14 mouse cellular contexts compared by ENCODE assay signal in the genomic region with DNA sequence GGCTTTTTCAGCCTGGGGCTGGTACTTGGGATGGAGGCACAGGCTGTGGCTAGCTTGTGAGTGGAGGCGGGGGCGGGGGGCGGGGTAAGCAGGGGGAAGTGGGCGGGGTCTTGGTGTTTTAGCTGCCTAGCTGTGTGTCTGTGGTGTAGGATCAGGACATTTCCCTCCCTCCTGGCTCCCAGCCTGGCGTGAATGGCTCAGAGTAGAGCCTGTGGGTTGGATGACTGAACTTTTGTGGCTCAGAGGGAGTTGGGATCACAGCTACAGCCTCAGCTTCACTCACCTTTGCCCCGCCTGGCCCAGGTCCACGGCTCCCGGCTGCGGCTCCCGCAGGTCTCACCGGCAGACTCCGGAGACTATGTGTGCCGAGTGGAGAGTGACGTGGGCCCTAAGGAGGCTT. TPM values are rescaled to one million over a fixed set of nuclear protein-coding genes. Genes with fewer than 3 reads are reported as not detected.
DNase-seq lines count a peak whose midpoint lies in the region; ATAC-seq and TF ChIP-seq lines count a peak whose summit lies in the region.
"Had no signal": no experiment of that assay in that cellular context is flagged by ENCODE, and none has a peak within 500 bp of the region (broad histone marks: within the 10 kb centered on the region; RNA-seq: fewer than 3 reads in every experiment).

No protein-coding gene starts in this region.

- H3K36me3 ChIP-seq in heart, embryonic 12.5 days = peaks cover 98% of the 10 kb centered on the region
- H3K36me3 ChIP-seq in ES-E14 (ENCODE audit: control insufficient read depth, insufficient read depth, low read length, poor library complexity, severe bottlenecking) = peaks cover 92% of the 10 kb centered on the region
- H3K36me3 ChIP-seq in embryonic facial prominence, embryonic 15.5 days = peaks cover 97% of the 10 kb centered on the region
- H3K36me3 ChIP-seq in forebrain, embryonic 13.5 days (ENCODE audit: poor library complexity, severe bottlenecking) = peaks cover 34% of the 10 kb centered on the region; the same call in 1 of the 2 replicates

- no peak overlapping the region for H3K4me3 ChIP-seq in heart, embryonic 12.5 days
- no peak overlapping the region for H3K4me3 ChIP-seq in ES-E14 (ENCODE audit: insufficient read depth in 1 of 2, low read depth in 1 of 2, low read length in 2 of 2, poor library complexity in 1 of 2, severe bottlenecking in 1 of 2)
- H3K4me3 ChIP-seq in embryonic facial prominence, embryonic 15.5 days (replicated peaks) = no peak overlapping the region
- no peak overlapping the region for H3K4me3 ChIP-seq in cerebellum, adult 2 months (replicated peaks; ENCODE audit: insufficient read depth, low read depth, low read length)
- H3K4me3 ChIP-seq in forebrain, embryonic 13.5 days = no peak overlapping the region

- no peak overlapping the region for H3K9ac ChIP-seq in heart, embryonic 12.5 days
- H3K9ac ChIP-seq in ES-E14 (ENCODE audit: insufficient read depth, low read depth, low read length, poor library complexity, severe bottlenecking) = no peak overlapping the region
- H3K9ac ChIP-seq in embryonic facial prominence, embryonic 15.5 days = no peak overlapping the region
- H3K9ac ChIP-seq in forebrain, embryonic 13.5 days = no peak overlapping the region
- H3K9ac ChIP-seq: forebrain, postnatal 0 days had no signal

- H3K4me1 ChIP-seq in heart, embryonic 12.5 days (replicated peaks) = no peaks in the 10 kb centered on the region
- peaks cover 2 to 4% of the 10 kb centered on the region in 2 experiments; a peak in 1 of 4 replicates for H3K4me1 ChIP-seq in ES-E14 (ENCODE audit: control insufficient read depth in 2 of 2, insufficient read depth in 2 of 2, low read length in 2 of 2, poor library complexity in 1 of 2)
- H3K4me1 ChIP-seq in embryonic facial prominence, embryonic 15.5 days = no peaks in the 10 kb centered on the region
- no peaks in the 10 kb centered on the region for H3K4me1 ChIP-seq in cerebellum, adult 2 months (ENCODE audit: control insufficient read depth, insufficient read depth, low read length)
- no peaks in the 10 kb centered on the region for H3K4me1 ChIP-seq in forebrain, embryonic 13.5 days

- no peak for ATAC-seq in heart, embryonic 12.5 days (ENCODE audit: insufficient number of reproducible peaks, low FRiP score)
- 0 out of 2 replicates have a peak, but pooled peaks have one; percentile 41 for ATAC-seq in embryonic facial prominence, embryonic 15.5 days (ENCODE audit: insufficient number of reproducible peaks, low FRiP score, low TSS enrichment, low read depth)
- ATAC-seq in forebrain, embryonic 13.5 days = no peak
- ATAC-seq: forebrain, postnatal 0 days; intestine, postnatal 0 days had no signal

- DNase-seq in heart, postnatal 14 days = peak; percentile 27 to 58
- DNase-seq in ES-E14 (ENCODE audit: low read depth, low spot score) = peak; percentile 27
- peak; percentile 86 to 93 for DNase-seq in kidney, postnatal 25 days
- DNase-seq in cerebellum, adult 2 months = no peak
- DNase-seq in layer of hippocampus, adult 11-12 months (ENCODE audit: low spot score) = no peak
- DNase-seq: forebrain, postnatal 0 days; left cerebral cortex, postnatal 4 days; right cerebral cortex, adult 18-20 months had no signal

- intact Hi-C loops in heart, postnatal 14 days (cut with DNase I) = loop anchor here (5.0 kb wide), 1 partner anchor 98 kb away; no protein-coding TSS in a partner anchor

- TF ChIP-seq CTCF in cerebellum, adult 2 months (IDR thresholded peaks at IDR 0.05; ENCODE audit: borderline replicate concordance, insufficient read depth, low read depth, low read length) = no peak

- no peaks in the 10 kb centered on the region for H3K9me3 ChIP-seq in heart, embryonic 12.5 days (replicated peaks)
- no peaks in the 10 kb centered on the region for H3K9me3 ChIP-seq in ES-E14 (ENCODE audit: control insufficient read depth, insufficient read depth, low read depth, low read length)
- no peaks in the 10 kb centered on the region for H3K9me3 ChIP-seq in embryonic facial prominence, embryonic 15.5 days (replicated peaks)
- no peaks in the 10 kb centered on the region for H3K9me3 ChIP-seq in forebrain, embryonic 13.5 days (replicated peaks)

- no peak for TF ChIP-seq POLR2A in cerebellum, adult 2 months (IDR thresholded peaks at IDR 0.05; ENCODE audit: borderline replicate concordance, insufficient read depth, low read length)

- H3K27me3 ChIP-seq in heart, embryonic 12.5 days (replicated peaks) = no peaks in the 10 kb centered on the region
- H3K27me3 ChIP-seq in embryonic facial prominence, embryonic 15.5 days = no peaks in the 10 kb centered on the region
- no peaks in the 10 kb centered on the region for H3K27me3 ChIP-seq in cerebellum, adult 2 months (ENCODE audit: control insufficient read depth, insufficient read depth, low read length)
- no peaks in the 10 kb centered on the region for H3K27me3 ChIP-seq in forebrain, embryonic 13.5 days

- no peak overlapping the region for H3K27ac ChIP-seq in heart, embryonic 12.5 days (ENCODE audit: poor library complexity, severe bottlenecking)
- H3K27ac ChIP-seq in ES-E14 (ENCODE audit: insufficient read depth, low read depth, low read length, poor library complexity, severe bottlenecking) = no peak overlapping the region
- no peak overlapping the region for H3K27ac ChIP-seq in embryonic facial prominence, embryonic 15.5 days (replicated peaks)
- no peak overlapping the region for H3K27ac ChIP-seq in cerebellum, adult 2 months (ENCODE audit: insufficient read depth, low read length)
- no peak overlapping the region for H3K27ac ChIP-seq in forebrain, embryonic 13.5 days

- no peak overlapping the region for H3K4me2 ChIP-seq in heart, embryonic 12.5 days
- H3K4me2 ChIP-seq in embryonic facial prominence, embryonic 15.5 days (replicated peaks) = no peak overlapping the region
- no peak overlapping the region for H3K4me2 ChIP-seq in forebrain, embryonic 13.5 days

- 70% methylated on average over 14 of the region's 14 CpGs for WGBS in heart, embryonic 12.5 days
- 71% methylated on average over 13 of the region's 14 CpGs for WGBS in embryonic facial prominence, embryonic 15.5 days
- 65% methylated on average over 14 of the region's 14 CpGs for WGBS in cerebellum, adult 2 months
- WGBS in forebrain, embryonic 13.5 days = 64% methylated on average over 14 of the region's 14 CpGs

- in situ Hi-C loops in ES-E14 (cut with MboI; ENCODE audit: low sequenced_read_pairs in 2 of 2, unreplicated experiment in 2 of 2) = no loop called here

TF ChIP-seq in ES-E14, 5 proteins besides CTCF, POLR2A, EP300 and RAD21:
- TF ChIP-seq HCFC1 (IDR thresholded peaks at IDR 0.05; ENCODE audit: borderline replicate concordance, insufficient read depth, low read length) (no peak), CHD2 (IDR thresholded peaks at IDR 0.05; ENCODE audit: low read depth, low read length) (no peak), MAFK (IDR thresholded peaks at IDR 0.05; ENCODE audit: insufficient read depth, low read depth, low read length) (no peak), ZC3H11A (IDR thresholded peaks at IDR 0.05; ENCODE audit: borderline replicate concordance, low read depth, low read length) (no peak), ZNF384 (IDR thresholded peaks at IDR 0.05; ENCODE audit: low read depth, low read length) (no peak)

RNA-seq across cellular contexts. Expression of a gene that starts 34.0 kb away (rescaled TPM):
- not detected for total RNA-seq in heart, postnatal 14 days (2021)
- polyA plus RNA-seq in heart, embryonic 12.5 days (2016; fragmentation: Nextera tagmentation; extraction: Ambion mirVana) = not detected in 2 replicates
- not detected in 2 replicates for total RNA-seq in ES-E14 (2012; rRNA removed)
- 0.75 and 1.1 TPM in 2 replicates for polyA plus RNA-seq in embryonic facial prominence, embryonic 15.5 days (2015; fragmentation: Nextera tagmentation; extraction: Ambion mirVana)
- not detected in 2 replicates for polyA plus RNA-seq in cerebellum, adult 2 months (2012; rRNA removed)
- not detected in 2 replicates for polyA plus RNA-seq in forebrain, embryonic 13.5 days (2015; fragmentation: Nextera tagmentation; extraction: Ambion mirVana)
- total RNA-seq: forebrain, postnatal 0 days; left cerebral cortex, postnatal 4 days; MEL had no signal
- polyA plus RNA-seq: forebrain, postnatal 0 days; heart, embryonic 14.5 days; intestine, postnatal 0 days had no signal

RNA-seq across cellular contexts. Expression of a gene that starts 53.2 kb away (rescaled TPM):
- 10 to 100 TPM; 36.7 to 40.1 TPM for total RNA-seq in heart, postnatal 14 days (2021)
- 44.2 and 45.8 TPM in 2 replicates for polyA plus RNA-seq in heart, embryonic 12.5 days (2016; fragmentation: Nextera tagmentation; extraction: Ambion mirVana)
- total RNA-seq in ES-E14 (2012; rRNA removed) = 161 and 173 TPM in 2 replicates
- polyA plus RNA-seq in embryonic facial prominence, embryonic 15.5 days (2015; fragmentation: Nextera tagmentation; extraction: Ambion mirVana) = 70.6 and 71.4 TPM in 2 replicates
- polyA plus RNA-seq in cerebellum, adult 2 months (2012; rRNA removed) = 162 and 169 TPM in 2 replicates
- 69.9 and 76.8 TPM in 2 replicates for polyA plus RNA-seq in forebrain, embryonic 13.5 days (2015; fragmentation: Nextera tagmentation; extraction: Ambion mirVana)

Comparison
In these comparisons a context has a peak if more than half of its experiments do, and no peak if none do; other contexts are left out.
1. DNase-seq: peak in heart, postnatal 14 days (2 of 2), ES-E14 (single experiment) and kidney, postnatal 25 days (2 of 2); none in cerebellum, adult 2 months (0 of 2) and layer of hippocampus, adult 11-12 months (single experiment).